Mouse (Mus musculus): ENCODE measurements around the gene Isy1.

The Isy1 gene

GRCm38 (mm10) chr6:87838551-87839197 lies at the start of gene Isy1:
Isy1 (minus strand) TSS chr6:87838798.
- peak; percentile 82 to 87 for DNase-seq

- peak; percentile 99 to 100 for DNase-seq
Observed at GRCm38 (mm10) chr6:87887594-87888233, 49.1 kb upstream of the Isy1 start, which contains the start of gene Copg1. Copg1 (plus strand) TSS chr6:87887814.

- DNase-seq = no peak
Observed at GRCm38 (mm10) chr6:87886721-87887120, 48.1 kb upstream of the Isy1 start.

- no peak for DNase-seq
Observed at GRCm38 (mm10) chr6:87882816-87883215, 44.2 kb upstream of the Isy1 start.

GRCm38 (mm10) chr6:87882221-87882620 lies 43.6 kb upstream of the Isy1 start:
- no peak for DNase-seq

- peak in 1 of 2 experiments; percentile 27 for DNase-seq
Observed at GRCm38 (mm10) chr6:87879628-87880027, 41.0 kb upstream of the Isy1 start.

GRCm38 (mm10) chr6:87879010-87879409 lies 40.4 kb upstream of the Isy1 start:
- no peak for DNase-seq

GRCm38 (mm10) chr6:87876068-87876643 lies 37.6 kb upstream of the Isy1 start:
- DNase-seq = no peak

- no peak for DNase-seq
Observed at GRCm38 (mm10) chr6:87875562-87875961, 37.0 kb upstream of the Isy1 start.

GRCm38 (mm10) chr6:87875083-87875482 lies 36.5 kb upstream of the Isy1 start:
- DNase-seq = no peak

- no peak for DNase-seq
Observed at GRCm38 (mm10) chr6:87873963-87874362, 35.4 kb upstream of the Isy1 start.

- no peak for DNase-seq
Observed at GRCm38 (mm10) chr6:87873104-87873503, 34.5 kb upstream of the Isy1 start.

GRCm38 (mm10) chr6:87871240-87871639 lies 32.6 kb upstream of the Isy1 start:
- no peak for DNase-seq

GRCm38 (mm10) chr6:87870440-87870839 lies 31.8 kb upstream of the Isy1 start:
- DNase-seq = no peak

GRCm38 (mm10) chr6:87868871-87869506 lies 30.4 kb upstream of the Isy1 start:
- DNase-seq = no peak

- DNase-seq = no peak
Observed at GRCm38 (mm10) chr6:87867256-87867655, 28.7 kb upstream of the Isy1 start.

GRCm38 (mm10) chr6:87866211-87866610 lies 27.6 kb upstream of the Isy1 start:
- no peak for DNase-seq

GRCm38 (mm10) chr6:87857071-87857470 lies 18.5 kb upstream of the Isy1 start:
- no peak for DNase-seq

- DNase-seq = no peak
Observed at GRCm38 (mm10) chr6:87853446-87853845, 14.8 kb upstream of the Isy1 start.

GRCm38 (mm10) chr6:87851871-87852270 lies 13.3 kb upstream of the Isy1 start:
- no peak for DNase-seq

GRCm38 (mm10) chr6:87850900-87851614 lies 12.5 kb upstream of the Isy1 start, which contains the start of gene Cnbp:
Cnbp (minus strand) TSS chr6:87851106.
- DNase-seq = peak; percentile 96 to 97

GRCm38 (mm10) chr6:87850155-87850899 lies 11.7 kb upstream of the Isy1 start:
- DNase-seq = no peak
